Mouse (Mus musculus): Measurements from ENCODE around the gene Atp2a2.

GRCm38 (mm10) chr5:122461431-122461830 is 40.6 kb downstream of the Atp2a2 start:
- TF ChIP-seq CTCF (IDR thresholded peaks at IDR 0.05; ENCODE audit: low read depth), result no peak
- TF ChIP-seq EP300 (IDR thresholded peaks at IDR 0.05; ENCODE audit: low read depth), result no peak
